Mouse (Mus musculus) heart, embryonic 15.5 days (tissue): ENCODE results near the gene Alas2. TPM values are rescaled to one million over a fixed set of nuclear protein-coding genes. Genes with fewer than 3 reads are reported as not detected.

ENCODE experiments used
- ATAC-seq: fragments of 200-750 bp; cut with Nextera tagmentation; replicated peaks from 2 replicates; pipeline ENCODE4 v1.8.0; 2017; ENCODE audit warnings: low read depth, moderate TSS enrichment; ENCODE audit not compliant: insufficient number of reproducible peaks, insufficient read depth, low FRiP score
- H3K27ac ChIP-seq: fragments of 300-500 bp; sonication (generic); 2 replicates; pipeline ENCODE4 v1.5.1; 2015; ENCODE audit warnings: mild to moderate bottlenecking, inconsistent platforms
- H3K27me3 ChIP-seq: fragments of 300-500 bp; sonication (generic); 2 replicates; pipeline ENCODE4 v1.6.1; 2015; ENCODE audit warnings: inconsistent platforms
- H3K36me3 ChIP-seq: fragments of 300-500 bp; sonication (generic); 2 replicates; pipeline ENCODE4 v1.6.1; 2015; ENCODE audit warnings: mild to moderate bottlenecking, inconsistent platforms
- H3K4me1 ChIP-seq: fragments of 300-500 bp; sonication (generic); replicated peaks from 2 replicates; pipeline ENCODE4 v1.6.1; 2015; ENCODE audit warnings: inconsistent platforms
- H3K4me2 ChIP-seq: fragments of 300-500 bp; sonication (generic); 2 replicates; pipeline ENCODE4 v1.6.1; 2015; ENCODE audit warnings: inconsistent platforms, mild to moderate bottlenecking, moderate library complexity
- H3K4me3 ChIP-seq: fragments of 300-500 bp; sonication (generic); 2 replicates; pipeline ENCODE4 v1.5.1; 2015; ENCODE audit warnings: mild to moderate bottlenecking, inconsistent platforms
- H3K9ac ChIP-seq: fragments of 300-500 bp; sonication (generic); 2 replicates; pipeline ENCODE4 v1.6.1; 2015; ENCODE audit warnings: mild to moderate bottlenecking, inconsistent platforms
- H3K9me3 ChIP-seq: fragments of 300-500 bp; sonication (generic); replicated peaks from 2 replicates; pipeline ENCODE4 v1.6.1; 2016; ENCODE audit warnings: inconsistent platforms
- WGBS: fragments of 180-500 bp; shearing (Covaris S2); methylation state at CpG from one replicate; pipeline ENCODE4 v1.1.7; 2015; ENCODE audit warnings: mixed read lengths; 5-methylcytosine and 5-hydroxymethylcytosine counted together
- polyA plus RNA-seq: library from polyadenylated mRNA; unstranded; fragments of >200 nt; fragmentation: Nextera tagmentation; extraction: Ambion mirVana; gene quantifications from 2 replicates; pipeline ENCODE4 v1.2.1, GENCODE M21; 2015

Alas2 gene
- polyA plus RNA-seq = 373 and 423 TPM in 2 replicates

DNA sequence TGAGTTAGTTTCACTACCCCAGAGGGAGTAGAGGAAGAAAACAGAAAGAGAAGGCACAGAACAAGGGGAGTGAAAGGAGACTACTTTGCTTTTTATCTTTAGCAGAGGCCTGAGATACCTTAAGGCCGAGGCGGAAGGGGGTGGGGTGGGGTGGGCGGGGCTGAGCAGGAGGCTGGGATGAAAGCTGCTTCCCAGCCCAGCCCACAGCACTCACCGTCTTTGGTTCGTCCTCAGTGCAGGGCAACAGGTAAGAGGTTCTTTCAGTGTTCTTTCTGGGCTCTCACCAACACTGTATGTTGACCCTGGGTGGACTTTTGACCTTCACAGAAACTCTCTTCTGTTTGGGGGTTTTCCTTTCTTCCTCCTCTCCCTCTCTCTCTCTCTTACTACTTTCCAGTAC lies at the start of gene Alas2:
TSS of gene Alas2 (plus strand) at position 137 of the 400 bp plus-strand sequence.
- Histone ChIP-seq H3K36me3 (no peaks in the 10 kb centered on the region), H3K9me3 (no peaks in the 10 kb centered on the region), H3K4me1 (no peaks in the 10 kb centered on the region), H3K27me3 (no peaks in the 10 kb centered on the region), H3K4me3 (no peak within 1 kb of the TSS), H3K27ac (no peak within 1 kb of the TSS), H3K4me2 (no peak within 1 kb of the TSS), H3K9ac (no peak within 1 kb of the TSS)
- WGBS = 36% methylated on average over 5 of the region's 5 CpGs
- ATAC-seq = no peak

DNA sequence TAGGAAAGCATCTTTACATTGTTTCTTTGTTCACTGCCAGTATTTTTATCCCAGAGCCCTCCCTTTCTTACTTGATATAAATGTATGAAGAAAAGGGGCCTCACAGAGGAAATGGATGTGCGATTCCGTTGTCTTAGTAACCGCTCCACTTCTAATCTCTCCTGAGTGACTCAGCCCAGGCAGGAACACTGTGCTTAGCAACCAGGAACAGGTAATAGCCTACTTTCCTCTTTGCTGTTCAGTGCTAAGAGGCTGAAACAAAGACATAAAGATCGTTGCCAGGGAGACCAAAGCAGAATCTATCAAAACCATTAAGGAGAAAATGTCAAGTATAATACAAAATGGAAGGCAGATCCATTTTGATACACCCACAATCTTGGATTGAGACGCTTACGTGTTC lies 38.5 kb upstream of the Alas2 start:
- no peak overlapping the region for H3K27ac ChIP-seq
- H3K4me2 ChIP-seq = no peak overlapping the region
- no peak overlapping the region for H3K9ac ChIP-seq
- WGBS = 76% methylated on average over 6 of the region's 6 CpGs
- H3K4me1 ChIP-seq = no peaks in the 10 kb centered on the region
- no peaks in the 10 kb centered on the region for H3K9me3 ChIP-seq
- H3K27me3 ChIP-seq = no peaks in the 10 kb centered on the region
- no peak overlapping the region for H3K4me3 ChIP-seq
- H3K36me3 ChIP-seq = no peaks in the 10 kb centered on the region
- no peak for ATAC-seq

DNA sequence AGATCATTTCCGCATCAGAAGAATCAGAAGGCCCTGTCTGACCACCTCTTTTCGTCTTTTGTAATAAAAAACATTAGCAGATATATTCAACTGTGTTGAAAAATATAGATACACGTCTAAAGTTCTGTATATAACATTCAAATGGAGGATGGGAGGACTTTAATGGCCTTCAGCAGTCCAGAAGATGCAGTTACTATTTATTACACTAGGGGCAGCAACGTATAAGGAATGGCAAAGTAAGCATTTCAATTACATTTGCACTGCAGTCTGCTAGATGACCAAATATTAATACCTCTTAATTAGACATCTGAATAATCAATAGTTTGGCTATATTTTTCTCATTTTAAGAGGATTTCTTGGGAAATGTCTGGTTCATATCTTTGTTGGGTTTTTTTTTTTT lies 36.5 kb upstream of the Alas2 start:
- Histone ChIP-seq H3K9ac (no peak overlapping the region), H3K4me3 (no peak overlapping the region), H3K4me2 (no peak overlapping the region), H3K36me3 (no peaks in the 10 kb centered on the region), H3K27me3 (no peaks in the 10 kb centered on the region), H3K9me3 (no peaks in the 10 kb centered on the region), H3K4me1 (no peaks in the 10 kb centered on the region), H3K27ac (no peak overlapping the region)
- 42% methylated on average over 4 of the region's 4 CpGs for WGBS
- ATAC-seq = no peak

DNA sequence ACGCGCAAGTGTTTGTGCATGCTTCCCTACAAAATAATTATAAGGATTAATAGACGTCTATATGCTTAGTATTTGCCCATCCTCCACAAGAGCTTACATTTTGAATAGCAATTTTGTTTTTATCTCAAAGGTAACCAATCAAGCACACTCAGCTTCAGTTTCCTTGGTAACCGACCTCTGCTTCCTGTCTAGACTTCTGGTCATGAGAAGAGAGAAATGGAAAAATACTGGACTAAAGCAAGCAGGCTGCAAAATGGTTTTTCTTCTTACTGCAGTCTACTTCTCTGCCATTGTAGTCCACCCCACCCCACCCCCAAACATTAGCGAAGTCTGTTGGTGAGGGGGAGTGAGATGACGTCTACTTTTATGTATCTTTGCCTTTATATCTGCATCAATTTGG lies 35.9 kb upstream of the Alas2 start:
- no peaks in the 10 kb centered on the region for H3K4me1 ChIP-seq
- 65% methylated on average over 6 of the region's 6 CpGs for WGBS
- ATAC-seq = no peak
- no peak overlapping the region for H3K4me3 ChIP-seq
- H3K27me3 ChIP-seq = no peaks in the 10 kb centered on the region
- no peaks in the 10 kb centered on the region for H3K36me3 ChIP-seq
- no peak overlapping the region for H3K27ac ChIP-seq
- H3K9ac ChIP-seq = no peak overlapping the region
- no peaks in the 10 kb centered on the region for H3K9me3 ChIP-seq
- no peak overlapping the region for H3K4me2 ChIP-seq

DNA sequence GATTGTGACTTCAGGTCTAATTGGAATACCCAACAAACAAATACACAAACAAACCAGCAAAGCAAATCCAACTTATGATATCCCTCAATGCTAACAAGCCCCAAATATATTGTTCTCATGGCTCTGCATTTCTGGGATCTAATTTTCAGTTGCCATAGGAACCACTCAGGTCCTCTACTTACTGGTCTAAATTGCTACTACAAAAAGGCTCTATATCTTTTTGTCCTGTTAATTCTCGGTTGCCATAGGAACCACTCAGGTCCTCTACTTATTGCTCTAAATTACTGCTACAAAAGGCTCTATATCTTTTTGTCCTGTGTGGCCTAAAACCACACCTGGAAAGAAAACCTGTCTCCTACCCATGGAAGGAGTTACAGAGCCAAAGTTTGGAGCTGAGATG lies 33.0 kb upstream of the Alas2 start:
- no peaks in the 10 kb centered on the region for H3K9me3 ChIP-seq
- no peak overlapping the region for H3K4me3 ChIP-seq
- H3K36me3 ChIP-seq = no peaks in the 10 kb centered on the region
- no peaks in the 10 kb centered on the region for H3K27me3 ChIP-seq
- H3K4me1 ChIP-seq = no peaks in the 10 kb centered on the region
- no peak for ATAC-seq
- H3K4me2 ChIP-seq = no peak overlapping the region
- H3K9ac ChIP-seq = no peak overlapping the region
- no peak overlapping the region for H3K27ac ChIP-seq
- 85% methylated on average over 1 of the region's 1 CpGs for WGBS

DNA sequence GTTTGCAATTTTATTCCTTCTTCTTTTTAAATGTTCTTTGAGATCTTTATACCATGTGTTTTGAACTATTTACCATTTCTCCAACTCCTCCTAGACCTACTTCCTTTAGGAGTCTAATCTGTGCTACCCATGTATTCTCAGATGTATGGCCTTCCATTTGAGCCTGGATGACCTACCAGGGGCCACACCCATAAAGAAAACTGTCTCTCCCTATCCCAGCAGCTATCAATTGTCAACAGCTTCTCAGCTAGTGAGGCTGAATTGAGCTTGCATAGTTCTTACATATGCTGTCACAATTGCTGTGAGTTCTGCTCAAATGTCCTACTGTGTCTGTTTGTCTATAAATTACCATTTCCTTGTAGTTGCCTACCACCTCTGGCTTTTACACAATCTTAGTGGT lies 31.2 kb upstream of the Alas2 start:
- no peak overlapping the region for H3K4me2 ChIP-seq
- no peaks in the 10 kb centered on the region for H3K4me1 ChIP-seq
- ATAC-seq = no peak
- H3K9ac ChIP-seq = no peak overlapping the region
- H3K27me3 ChIP-seq = no peaks in the 10 kb centered on the region
- H3K9me3 ChIP-seq = no peaks in the 10 kb centered on the region
- H3K4me3 ChIP-seq = no peak overlapping the region
- H3K27ac ChIP-seq = no peak overlapping the region
- H3K36me3 ChIP-seq = no peaks in the 10 kb centered on the region

DNA sequence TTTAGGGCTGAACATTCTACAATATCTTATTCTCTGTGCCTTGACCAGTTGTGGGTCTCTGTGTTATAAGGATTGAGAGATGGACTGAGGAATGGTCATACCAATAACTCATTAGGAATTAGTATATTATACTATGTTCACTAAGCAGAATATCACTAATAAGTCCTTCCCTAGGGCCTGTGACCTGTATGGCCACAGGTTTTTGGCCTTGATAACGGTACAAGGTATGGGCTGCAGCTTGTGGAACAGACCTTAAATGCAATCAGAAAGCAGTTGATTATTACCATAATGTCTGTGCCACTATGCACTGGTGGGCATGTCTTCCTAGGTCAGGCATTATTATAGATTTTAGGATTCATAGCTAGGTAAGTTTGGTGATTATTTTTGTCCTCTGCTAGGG lies 30.7 kb upstream of the Alas2 start:
- Histone ChIP-seq H3K4me2 (no peak overlapping the region), H3K4me3 (no peak overlapping the region), H3K27me3 (no peaks in the 10 kb centered on the region), H3K9ac (no peak overlapping the region), H3K9me3 (no peaks in the 10 kb centered on the region), H3K4me1 (no peaks in the 10 kb centered on the region), H3K27ac (no peak overlapping the region), H3K36me3 (no peaks in the 10 kb centered on the region)
- no peak for ATAC-seq
- WGBS = 84% methylated on average over 1 of the region's 1 CpGs

DNA sequence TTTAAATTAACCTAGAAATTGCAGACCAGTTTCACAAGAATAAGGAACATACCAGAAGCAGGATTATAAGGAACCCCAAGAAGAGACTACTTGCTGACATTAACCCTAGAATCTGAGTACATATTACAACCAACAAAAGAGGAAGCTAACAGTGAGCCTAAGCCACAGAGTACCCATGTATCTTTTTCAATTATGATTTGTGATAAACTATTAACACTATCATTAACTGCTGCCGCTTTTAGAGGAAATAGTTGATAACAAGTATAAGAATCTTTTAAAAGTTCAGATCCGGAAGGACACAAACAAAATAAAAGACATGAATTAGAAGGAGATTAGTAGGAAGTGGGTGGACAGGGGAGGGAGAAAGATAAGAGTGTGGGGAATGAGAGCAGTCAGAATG lies 7.1 kb upstream of the Alas2 start:
- no peak overlapping the region for H3K9ac ChIP-seq
- no peaks in the 10 kb centered on the region for H3K4me1 ChIP-seq
- no peaks in the 10 kb centered on the region for H3K9me3 ChIP-seq
- no peak overlapping the region for H3K4me2 ChIP-seq
- ATAC-seq = no peak
- no peaks in the 10 kb centered on the region for H3K36me3 ChIP-seq
- H3K27me3 ChIP-seq = no peaks in the 10 kb centered on the region
- H3K27ac ChIP-seq = no peak overlapping the region
- H3K4me3 ChIP-seq = no peak overlapping the region
- 48% methylated on average over 2 of the region's 2 CpGs for WGBS

DNA sequence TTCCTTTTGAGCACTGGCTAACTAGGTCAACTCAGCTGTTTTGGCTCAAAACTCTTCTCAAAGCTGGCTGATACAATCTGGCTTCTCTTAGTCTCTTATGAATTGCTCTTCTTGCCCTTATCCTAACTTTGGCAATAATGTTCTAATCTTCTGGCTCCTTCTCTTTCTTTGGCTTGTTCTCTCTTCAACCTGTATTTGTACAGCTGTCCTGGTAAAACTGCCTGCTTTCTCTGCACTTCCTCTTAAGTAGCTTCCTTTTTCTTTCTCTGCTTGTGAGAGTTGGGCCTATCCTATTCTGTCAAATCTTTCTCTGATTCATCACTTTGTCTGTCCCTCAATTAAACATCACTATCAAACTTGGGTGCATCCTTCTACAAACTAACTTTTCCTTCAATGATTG lies 5.5 kb upstream of the Alas2 start:
- Histone ChIP-seq H3K4me1 (no peaks in the 10 kb centered on the region), H3K36me3 (no peaks in the 10 kb centered on the region), H3K4me2 (no peak overlapping the region), H3K27ac (no peak overlapping the region), H3K27me3 (no peaks in the 10 kb centered on the region), H3K9me3 (no peaks in the 10 kb centered on the region), H3K9ac (no peak overlapping the region), H3K4me3 (no peak overlapping the region)
- no peak for ATAC-seq

DNA sequence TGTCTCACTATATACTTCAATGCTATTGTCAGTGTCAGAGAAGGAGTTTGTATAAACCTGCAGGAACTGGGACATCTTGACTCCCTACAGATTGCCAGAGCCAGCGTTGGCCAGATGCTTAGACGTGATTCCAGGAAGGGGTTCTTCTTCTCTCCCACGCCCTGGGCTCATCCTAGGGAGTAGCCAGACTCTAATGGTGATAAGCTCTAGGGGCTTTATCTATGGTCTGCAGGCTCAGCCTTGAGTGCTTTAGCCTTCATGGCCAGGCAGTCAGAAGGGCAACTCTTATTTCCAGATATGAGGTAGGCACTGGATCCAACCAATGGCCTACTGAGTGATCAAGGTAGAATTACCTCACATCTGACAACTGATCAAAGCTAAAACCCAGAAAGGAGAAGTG lies 2.5 kb downstream of the Alas2 start:
- Histone ChIP-seq H3K36me3 (no peaks in the 10 kb centered on the region), H3K4me2 (no peak overlapping the region), H3K27me3 (no peaks in the 10 kb centered on the region), H3K27ac (no peak overlapping the region), H3K4me1 (no peaks in the 10 kb centered on the region), H3K9ac (no peak overlapping the region), H3K4me3 (no peak overlapping the region), H3K9me3 (no peaks in the 10 kb centered on the region)
- ATAC-seq = no peak
- 51% methylated on average over 3 of the region's 3 CpGs for WGBS

DNA sequence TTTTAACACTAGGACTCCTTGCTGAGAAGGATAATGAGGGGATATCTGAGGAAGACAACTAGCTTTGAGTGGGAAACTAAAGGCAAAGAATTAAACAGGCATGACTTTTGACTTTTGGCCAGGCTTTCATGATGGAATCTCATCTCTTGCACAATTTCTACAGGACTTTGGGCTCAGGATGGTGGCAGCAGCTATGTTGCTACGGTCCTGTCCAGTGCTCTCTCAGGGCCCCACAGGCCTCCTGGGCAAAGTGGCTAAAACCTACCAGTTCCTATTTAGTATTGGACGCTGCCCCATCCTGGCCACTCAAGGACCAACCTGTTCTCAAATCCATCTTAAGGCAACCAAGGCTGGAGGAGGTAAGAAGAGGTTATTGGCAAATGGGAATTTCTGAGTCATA lies 4.8 kb downstream of the Alas2 start:
- H3K9me3 ChIP-seq = no peaks in the 10 kb centered on the region
- no peak overlapping the region for H3K27ac ChIP-seq
- WGBS = 84% methylated on average over 2 of the region's 2 CpGs
- no peak overlapping the region for H3K4me3 ChIP-seq
- H3K4me2 ChIP-seq = no peak overlapping the region
- ATAC-seq = no peak
- H3K27me3 ChIP-seq = no peaks in the 10 kb centered on the region
- no peak overlapping the region for H3K9ac ChIP-seq
- no peaks in the 10 kb centered on the region for H3K4me1 ChIP-seq
- no peaks in the 10 kb centered on the region for H3K36me3 ChIP-seq

DNA sequence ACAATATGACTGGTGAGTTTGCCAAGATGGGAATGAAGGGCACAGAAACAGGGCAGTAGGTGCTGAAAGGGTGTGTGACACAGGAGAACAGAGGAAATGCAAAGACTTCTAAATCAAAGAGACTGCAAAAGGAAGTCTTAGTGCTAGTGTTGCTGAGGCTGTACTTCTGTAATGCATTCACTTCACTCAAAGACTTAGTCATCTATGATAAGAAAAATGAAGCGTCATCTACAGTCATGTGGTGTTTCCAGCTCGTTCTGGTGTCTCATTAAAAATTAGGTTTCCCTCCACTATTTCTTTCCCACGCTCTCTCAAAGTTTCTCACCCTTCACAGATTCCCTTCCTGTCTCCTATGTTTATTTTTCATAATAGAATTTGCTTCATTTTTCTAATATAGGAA lies 6.9 kb downstream of the Alas2 start:
- no peak for ATAC-seq
- Histone ChIP-seq H3K36me3 (no peaks in the 10 kb centered on the region), H3K4me1 (no peaks in the 10 kb centered on the region), H3K4me2 (no peak overlapping the region), H3K9me3 (no peaks in the 10 kb centered on the region), H3K4me3 (no peak overlapping the region), H3K27ac (no peak overlapping the region), H3K9ac (no peak overlapping the region), H3K27me3 (no peaks in the 10 kb centered on the region)
- WGBS = 65% methylated on average over 3 of the region's 3 CpGs
